Mouse (Mus musculus) embryonic fibroblast, embryonic 13.5 days (primary cell): ENCODE results near the gene Tiam1.

Source experiments
- CTCF ChIP-seq: IDR thresholded peaks from 2 replicates; pipeline ENCODE4 v1.5.1; 2011; ENCODE audit warnings: mild to moderate bottlenecking, control low read depth, low read length, moderate library complexity, borderline replicate concordance; ENCODE audit not compliant: insufficient read depth
- POLR2A ChIP-seq: IDR thresholded peaks from 2 replicates; pipeline ENCODE4 v1.6.1; 2011; ENCODE audit warnings: low read depth, mild to moderate bottlenecking, control low read depth, low read length, moderate library complexity

DNA sequence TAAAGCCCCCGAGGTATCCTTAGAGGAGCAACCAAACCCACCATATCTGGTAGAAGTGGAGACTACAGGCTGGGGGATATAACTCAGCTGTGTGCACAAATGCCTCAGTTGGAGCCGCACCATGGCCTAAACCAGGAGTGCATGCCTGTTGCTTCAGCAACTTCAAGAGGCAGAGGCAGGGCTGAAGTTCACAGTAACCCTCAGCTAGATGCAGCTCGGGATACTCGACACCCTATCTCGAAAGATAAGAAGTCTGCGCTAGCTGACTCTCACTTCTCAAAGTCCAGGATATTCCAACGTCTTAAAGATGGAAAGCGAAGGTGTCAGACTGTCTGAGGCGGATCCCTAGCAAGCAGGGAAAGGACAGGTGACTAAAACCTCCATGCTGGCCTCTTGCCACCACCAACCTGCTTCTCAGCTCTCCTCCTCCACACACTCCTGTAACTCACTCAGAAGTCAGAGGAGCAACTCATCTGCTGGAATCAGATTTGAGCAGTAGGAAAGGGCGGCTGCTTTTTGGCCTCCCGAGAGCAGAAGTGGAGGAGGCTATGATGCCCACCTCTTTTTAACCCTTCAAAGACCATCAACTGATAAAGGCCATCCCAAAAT, 52.4 kb downstream of the Tiam1 start:
- TF ChIP-seq CTCF, result no peak
- TF ChIP-seq POLR2A, result no peak
